Mouse (Mus musculus) ES-Bruce4 (cell line): ENCODE results near the gene Gm21988. TPM values are rescaled to one million over a fixed set of nuclear protein-coding genes. Genes with fewer than 3 reads are reported as not detected.

Experiments
- H3K27ac ChIP-seq: 2 replicates; pipeline ENCODE4 v1.5.1; 2012; ENCODE audit warnings: low read length, inconsistent platforms; ENCODE audit not compliant: insufficient read depth
- H3K27me3 ChIP-seq: 2 replicates; pipeline ENCODE4 v1.6.1; 2012; ENCODE audit warnings: mild to moderate bottlenecking, low read length, inconsistent platforms; ENCODE audit not compliant: control insufficient read depth, poor library complexity, insufficient read depth, severe bottlenecking
- H3K36me3 ChIP-seq: 2 replicates; pipeline ENCODE4 v1.6.1; 2012; ENCODE audit warnings: inconsistent platforms, mild to moderate bottlenecking, low read length, moderate library complexity; ENCODE audit not compliant: control insufficient read depth, poor library complexity, insufficient read depth, severe bottlenecking
- H3K4me1 ChIP-seq: one replicate; pipeline ENCODE4 v1.8.1; 2011; ENCODE audit warnings: low read length; ENCODE audit not compliant: control insufficient read depth, insufficient read depth
- H3K4me3 ChIP-seq: 2 replicates; pipeline ENCODE4 v1.5.1; 2011; ENCODE audit warnings: low read depth, mild to moderate bottlenecking, low read length
- H3K9ac ChIP-seq: 2 replicates; pipeline ENCODE4 v1.6.1; 2012; ENCODE audit warnings: low read depth, mild to moderate bottlenecking, inconsistent platforms; ENCODE audit not compliant: poor library complexity, severe bottlenecking
- H3K9me3 ChIP-seq: replicated peaks from 2 replicates; pipeline ENCODE4 v1.6.1; 2012; ENCODE audit warnings: mild to moderate bottlenecking, low read length, inconsistent platforms; ENCODE audit not compliant: control insufficient read depth, poor library complexity, insufficient read depth, severe bottlenecking
- CTCF ChIP-seq: IDR thresholded peaks from one replicate; pipeline ENCODE4 v1.8.1; 2011; ENCODE audit warnings: low read depth, low read length
- EP300 ChIP-seq: IDR thresholded peaks from 2 replicates; pipeline ENCODE4 v1.6.1; 2011; ENCODE audit warnings: low read depth, low read length; ENCODE audit not compliant: insufficient read depth
- POLR2A ChIP-seq: IDR thresholded peaks from one replicate; pipeline ENCODE4 v1.8.1; 2011; ENCODE audit warnings: low read length; ENCODE audit not compliant: insufficient read depth
- polyA plus RNA-seq: library from polyadenylated mRNA; stranded (reverse); fragments of >200 nt; gene quantifications from 2 replicates; pipeline ENCODE4 v1.2.4, GENCODE M21; 2011; ENCODE audit warnings: low read depth; ENCODE audit not compliant: missing spikeins, insufficient read depth, insufficient read length

Gm21988 gene
- polyA plus RNA-seq, 1 experiment, result 0.55 TPM

DNA sequence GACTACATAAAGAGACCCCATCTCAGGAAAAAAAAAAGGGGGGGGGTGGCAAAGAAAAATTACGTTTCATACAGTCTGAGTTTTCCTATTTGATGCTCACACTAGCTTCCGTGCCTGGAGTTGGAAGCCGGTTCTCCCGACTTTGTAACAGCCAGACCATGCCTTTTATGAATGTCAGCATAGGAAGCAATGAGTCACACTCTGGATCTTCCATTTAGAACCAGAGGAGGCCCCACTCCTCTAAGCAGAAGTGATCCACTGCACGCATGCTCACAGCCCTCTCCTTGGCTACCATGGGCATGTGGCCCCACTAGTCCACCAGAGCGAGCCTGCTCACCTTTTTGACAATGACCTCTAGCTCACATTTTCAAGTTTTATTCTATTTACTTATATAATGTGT is 48.4 kb downstream of the Gm21988 start:
- no peak for TF ChIP-seq CTCF
- no peak for TF ChIP-seq POLR2A
- no peak for TF ChIP-seq EP300

DNA sequence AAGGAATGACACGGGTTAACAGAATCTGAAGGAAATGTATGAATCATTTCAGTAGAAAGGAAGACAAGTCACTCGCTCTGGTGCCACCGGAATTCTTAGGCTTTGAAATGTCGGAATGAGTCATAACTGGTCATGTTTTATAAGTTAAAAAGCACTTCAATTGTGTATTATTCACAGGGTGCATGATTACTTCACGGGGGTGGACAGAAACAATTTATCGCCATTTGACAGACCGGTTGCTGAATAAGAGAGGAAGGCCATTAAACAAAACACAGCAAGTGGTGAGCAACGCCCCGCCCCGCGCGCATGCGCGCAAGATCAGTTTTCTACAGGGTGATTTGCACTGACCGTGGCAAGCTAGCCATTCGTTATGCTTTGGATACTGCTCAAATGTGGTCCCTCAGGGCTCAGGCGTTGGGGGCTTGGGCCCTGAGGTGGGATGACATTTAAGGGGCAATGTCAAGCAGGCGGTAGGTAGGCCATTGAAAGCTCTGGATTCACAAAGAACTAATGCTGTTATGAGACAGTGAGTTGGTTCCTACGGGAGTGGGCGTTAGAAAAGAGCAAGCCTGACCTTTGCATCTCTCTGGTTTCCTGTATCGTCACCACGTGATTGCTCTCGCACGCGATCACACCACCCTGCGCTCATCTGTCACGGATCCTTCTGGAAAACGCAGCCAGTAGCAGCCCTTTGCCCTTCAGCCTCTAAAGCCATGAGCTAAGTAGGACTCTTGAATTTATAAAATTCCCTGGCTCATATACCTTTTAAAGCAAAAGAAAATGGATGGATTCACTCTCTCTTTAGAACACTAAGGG is 50.1 kb downstream of the Gm21988 start:
- H3K27ac ChIP-seq, result no peak overlapping the region
- TF ChIP-seq EP300, result no peak
- no peak for TF ChIP-seq POLR2A
- TF ChIP-seq CTCF, result no peak
- no peaks in the 10 kb centered on the region for H3K27me3 ChIP-seq
- no peaks in the 10 kb centered on the region; the same call in 1 of the 2 replicates for H3K9me3 ChIP-seq
- no peaks in the 10 kb centered on the region for H3K36me3 ChIP-seq
- no peak overlapping the region for H3K4me3 ChIP-seq
- H3K9ac ChIP-seq, result no peak overlapping the region
- no peaks in the 10 kb centered on the region for H3K4me1 ChIP-seq

More for the DNA sequence above, 48.4 kb downstream of the Gm21988 start:
- Histone ChIP-seq H3K9ac (no peak overlapping the region), H3K27me3 (no peaks in the 10 kb centered on the region), H3K9me3 (no peaks in the 10 kb centered on the region; the same call in 1 of the 2 replicates), H3K36me3 (no peaks in the 10 kb centered on the region), H3K27ac (no peak overlapping the region), H3K4me1 (no peaks in the 10 kb centered on the region), H3K4me3 (no peak overlapping the region)

Other genes with a start within 250 kb of the Gm21988 start
- 141 and 144 TPM in 2 replicates for gene Gabarap, start 248.7 kb downstream of the Gm21988 start, polyA plus RNA-seq
- 75.6 and 83.0 TPM in 2 replicates for gene Phf23, start 244.1 kb downstream of the Gm21988 start, polyA plus RNA-seq
- 60.1 and 63.3 TPM in 2 replicates for gene Dvl2, start 239.2 kb downstream of the Gm21988 start, polyA plus RNA-seq
- gene Acadvl, start 224.4 kb downstream of the Gm21988 start, polyA plus RNA-seq, result 17.1 and 19.8 TPM in 2 replicates
- 17.1 and 25.7 TPM in 2 replicates for gene Dlg4, start 222.9 kb downstream of the Gm21988 start, polyA plus RNA-seq
- gene Asgr1, start 185.7 kb downstream of the Gm21988 start, polyA plus RNA-seq, result not detected in 2 replicates
- not detected in 2 replicates for gene Asgr2, start 147.2 kb downstream of the Gm21988 start, polyA plus RNA-seq
- gene Mgl2, start 109.5 kb downstream of the Gm21988 start, polyA plus RNA-seq, result 0.37 and 0.43 TPM in 2 replicates
- not detected in 2 replicates for gene Clec10a, start 83.6 kb downstream of the Gm21988 start, polyA plus RNA-seq
- gene Slc16a11, start 27.1 kb downstream of the Gm21988 start, polyA plus RNA-seq, result 2.0 and 3.5 TPM in 2 replicates
- 8.9 and 11.2 TPM in 2 replicates for gene Slc16a13, start 18.8 kb downstream of the Gm21988 start, polyA plus RNA-seq
- 4.1 TPM in 2 replicates for gene Bcl6b, start 10.0 kb downstream of the Gm21988 start, polyA plus RNA-seq
- gene 0610010K14Rik, start 1.9 kb downstream of the Gm21988 start, polyA plus RNA-seq, result 108 and 126 TPM in 2 replicates
- 88.5 and 97.8 TPM in 2 replicates for gene Rnasek, start within 50 bp of the Gm21988 start, polyA plus RNA-seq
- 1.4 and 2.1 TPM in 2 replicates for gene Alox12, start 15.5 kb upstream of the Gm21988 start, polyA plus RNA-seq
- gene Alox12e, start 82.8 kb upstream of the Gm21988 start, polyA plus RNA-seq, result 0.58 TPM in 1 of 2 replicates, not detected in the other
- 2.2 and 3.0 TPM in 2 replicates for gene Alox15, start 112.2 kb upstream of the Gm21988 start, polyA plus RNA-seq
- gene Pelp1, start 170.2 kb upstream of the Gm21988 start, polyA plus RNA-seq, result 74.1 TPM in 2 replicates
- 34.2 and 39.6 TPM in 2 replicates for gene Arrb2, start 192.8 kb upstream of the Gm21988 start, polyA plus RNA-seq
- gene Med11, start 212.1 kb upstream of the Gm21988 start, polyA plus RNA-seq, result 26.9 and 32.1 TPM in 2 replicates
- 0.78 and 1.3 TPM in 2 replicates for gene Zmynd15, start 219.6 kb upstream of the Gm21988 start, polyA plus RNA-seq
- gene Cxcl16, start 220.2 kb upstream of the Gm21988 start, polyA plus RNA-seq, result 15.7 and 16.6 TPM in 2 replicates